Mouse (Mus musculus): ENCODE measurements around the gene Frmd6. TPM values are rescaled to one million over a fixed set of nuclear protein-coding genes. Genes with fewer than 3 reads are reported as not detected.

Frmd6 gene
- polyA plus RNA-seq, 1 experiment, result 8.1 TPM

GRCm38 (mm10) chr12:70837792-70838321, 12.5 kb downstream of the Frmd6 start:
- Histone ChIP-seq H3K4me3 (ENCODE audit: insufficient read depth, low read length) (no peak overlapping the region), H3K4me1 (ENCODE audit: control insufficient read depth, insufficient read depth, low read length) (no peaks in the 10 kb centered on the region), H3K27ac (ENCODE audit: insufficient read depth, low read depth, low read length) (no peak overlapping the region)
- TF ChIP-seq CTCF (IDR thresholded peaks at IDR 0.05; ENCODE audit: low read depth, low read length), result no peak
- no peak for TF ChIP-seq POLR2A (IDR thresholded peaks at IDR 0.05; ENCODE audit: borderline replicate concordance, low read depth, low read length)

GRCm38 (mm10) chr12:70845371-70845770, 20.1 kb downstream of the Frmd6 start:
- no peak overlapping the region for H3K27ac ChIP-seq (ENCODE audit: insufficient read depth, low read depth, low read length)
- H3K4me3 ChIP-seq (ENCODE audit: insufficient read depth, low read length), result no peak overlapping the region
- H3K4me1 ChIP-seq (ENCODE audit: control insufficient read depth, insufficient read depth, low read length), result no peaks in the 10 kb centered on the region
- TF ChIP-seq POLR2A (IDR thresholded peaks at IDR 0.05; ENCODE audit: borderline replicate concordance, low read depth, low read length), result no peak

GRCm38 (mm10) chr12:70849024-70849423, 23.7 kb downstream of the Frmd6 start:
- Histone ChIP-seq H3K4me1 (ENCODE audit: control insufficient read depth, insufficient read depth, low read length) (peaks cover 11% of the 10 kb centered on the region), H3K4me3 (ENCODE audit: insufficient read depth, low read length) (no peak overlapping the region), H3K27ac (ENCODE audit: insufficient read depth, low read depth, low read length) (no peak overlapping the region)
- TF ChIP-seq POLR2A (IDR thresholded peaks at IDR 0.05; ENCODE audit: borderline replicate concordance, low read depth, low read length) (no peak), CTCF (IDR thresholded peaks at IDR 0.05; ENCODE audit: low read depth, low read length) (no peak)

GRCm38 (mm10) chr12:70849517-70850291, 24.4 kb downstream of the Frmd6 start:
- H3K4me1 ChIP-seq (ENCODE audit: control insufficient read depth, insufficient read depth, low read length), result peaks cover 11% of the 10 kb centered on the region

GRCm38 (mm10) chr12:70851342-70851960, 26.1 kb downstream of the Frmd6 start:
- Histone ChIP-seq H3K4me1 (ENCODE audit: control insufficient read depth, insufficient read depth, low read length) (peaks cover 11% of the 10 kb centered on the region), H3K27ac (ENCODE audit: insufficient read depth, low read depth, low read length) (no peak overlapping the region), H3K4me3 (ENCODE audit: insufficient read depth, low read length) (no peak overlapping the region)
- TF ChIP-seq CTCF (IDR thresholded peaks at IDR 0.05; ENCODE audit: low read depth, low read length), result no peak
- no peak for TF ChIP-seq POLR2A (IDR thresholded peaks at IDR 0.05; ENCODE audit: borderline replicate concordance, low read depth, low read length)

More at GRCm38 (mm10) chr12:70849517-70850291, 24.4 kb downstream of the Frmd6 start:
- TF ChIP-seq POLR2A (IDR thresholded peaks at IDR 0.05; ENCODE audit: borderline replicate concordance, low read depth, low read length), result no peak
- no peak for TF ChIP-seq CTCF (IDR thresholded peaks at IDR 0.05; ENCODE audit: low read depth, low read length)
- Histone ChIP-seq H3K27ac (ENCODE audit: insufficient read depth, low read depth, low read length) (no peak overlapping the region), H3K4me3 (ENCODE audit: insufficient read depth, low read length) (no peak overlapping the region)

- no peak overlapping the region for H3K27ac ChIP-seq (ENCODE audit: insufficient read depth, low read depth, low read length)
- TF ChIP-seq CTCF (IDR thresholded peaks at IDR 0.05; ENCODE audit: low read depth, low read length) (no peak), POLR2A (IDR thresholded peaks at IDR 0.05; ENCODE audit: borderline replicate concordance, low read depth, low read length) (no peak)
Observed at GRCm38 (mm10) chr12:70853026-70853425, 27.7 kb downstream of the Frmd6 start.

GRCm38 (mm10) chr12:70855678-70856077, 30.4 kb downstream of the Frmd6 start:
- H3K27ac ChIP-seq (ENCODE audit: insufficient read depth, low read depth, low read length), result no peak overlapping the region

More at GRCm38 (mm10) chr12:70853026-70853425, 27.7 kb downstream of the Frmd6 start:
- Histone ChIP-seq H3K4me1 (ENCODE audit: control insufficient read depth, insufficient read depth, low read length) (peaks cover 11% of the 10 kb centered on the region), H3K4me3 (ENCODE audit: insufficient read depth, low read length) (no peak overlapping the region)

GRCm38 (mm10) chr12:70856776-70857175, 31.5 kb downstream of the Frmd6 start:
- Histone ChIP-seq H3K4me1 (ENCODE audit: control insufficient read depth, insufficient read depth, low read length) (peaks cover 5% of the 10 kb centered on the region; the same call in 1 of the 2 replicates), H3K27ac (ENCODE audit: insufficient read depth, low read depth, low read length) (no peak overlapping the region), H3K4me3 (ENCODE audit: insufficient read depth, low read length) (no peak overlapping the region)
- TF ChIP-seq POLR2A (IDR thresholded peaks at IDR 0.05; ENCODE audit: borderline replicate concordance, low read depth, low read length) (no peak), CTCF (IDR thresholded peaks at IDR 0.05; ENCODE audit: low read depth, low read length) (no peak)

More at GRCm38 (mm10) chr12:70855678-70856077, 30.4 kb downstream of the Frmd6 start:
- Histone ChIP-seq H3K4me3 (ENCODE audit: insufficient read depth, low read length) (no peak overlapping the region), H3K4me1 (ENCODE audit: control insufficient read depth, insufficient read depth, low read length) (peaks cover 9% of the 10 kb centered on the region)
- no peak for TF ChIP-seq CTCF (IDR thresholded peaks at IDR 0.05; ENCODE audit: low read depth, low read length)
- TF ChIP-seq POLR2A (IDR thresholded peaks at IDR 0.05; ENCODE audit: borderline replicate concordance, low read depth, low read length), result no peak

GRCm38 (mm10) chr12:70863281-70863680, 38.0 kb downstream of the Frmd6 start:
- TF ChIP-seq CTCF (IDR thresholded peaks at IDR 0.05; ENCODE audit: low read depth, low read length) (no peak), POLR2A (IDR thresholded peaks at IDR 0.05; ENCODE audit: borderline replicate concordance, low read depth, low read length) (no peak)
- no peaks in the 10 kb centered on the region for H3K4me1 ChIP-seq (ENCODE audit: control insufficient read depth, insufficient read depth, low read length)
- no peak overlapping the region for H3K4me3 ChIP-seq (ENCODE audit: insufficient read depth, low read length)
- H3K27ac ChIP-seq (ENCODE audit: insufficient read depth, low read depth, low read length), result no peak overlapping the region

GRCm38 (mm10) chr12:70867780-70868179, 42.5 kb downstream of the Frmd6 start:
- H3K4me3 ChIP-seq (ENCODE audit: insufficient read depth, low read length), result no peak overlapping the region
- no peaks in the 10 kb centered on the region for H3K4me1 ChIP-seq (ENCODE audit: control insufficient read depth, insufficient read depth, low read length)
- no peak overlapping the region for H3K27ac ChIP-seq (ENCODE audit: insufficient read depth, low read depth, low read length)
- no peak for TF ChIP-seq CTCF (IDR thresholded peaks at IDR 0.05; ENCODE audit: low read depth, low read length)
- no peak for TF ChIP-seq POLR2A (IDR thresholded peaks at IDR 0.05; ENCODE audit: borderline replicate concordance, low read depth, low read length)

All from bone marrow macrophage, adult 2 months (primary cell).